Mouse (Mus musculus) heart, postnatal 0 days (tissue): ENCODE results near the gene Hivep3.

Experiments used
- CTCF ChIP-seq: IDR thresholded peaks from 2 replicates; pipeline ENCODE4 v1.5.1; 2016; ENCODE audit warnings: antibody characterized with exemption, control low read depth, low read depth
- EP300 ChIP-seq: IDR thresholded peaks from 2 replicates; pipeline ENCODE4 v1.6.1; 2016; ENCODE audit warnings: antibody characterized with exemption, low read depth

DNA sequence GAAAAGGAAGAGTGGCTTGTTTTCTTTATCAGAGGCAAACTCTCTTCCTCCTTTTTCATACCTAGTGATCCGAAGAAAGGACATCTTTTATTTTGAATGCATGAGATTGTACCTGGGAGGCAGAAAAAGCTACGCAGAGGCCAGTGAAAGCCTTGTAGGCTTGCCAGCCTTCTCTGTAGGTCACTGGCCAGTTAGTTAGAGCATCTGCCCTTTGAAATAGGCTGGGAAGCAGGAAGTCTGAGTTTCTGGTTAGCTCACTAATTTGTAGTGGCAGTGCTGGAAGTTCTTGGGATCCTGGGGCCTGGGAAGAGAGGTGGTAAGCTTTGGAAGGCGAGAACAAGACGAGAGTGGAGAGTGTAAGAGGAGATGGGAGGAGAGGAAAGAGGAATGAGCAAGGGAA is 95.4 kb downstream of the Hivep3 start:
- TF ChIP-seq CTCF, result no peak
- TF ChIP-seq EP300, result no peak
